Mouse (Mus musculus) natural killer cell, adult 2 months (primary cell): ENCODE measurements around the gene Erfe.

ENCODE experiments used
- DNase-seq, 2 experiments: peaks; one replicate each; pipeline ENCODE4 v3.0.0; 2022; ENCODE audit warnings: low spot score in 2 of 2

Gene Erfe

DNA sequence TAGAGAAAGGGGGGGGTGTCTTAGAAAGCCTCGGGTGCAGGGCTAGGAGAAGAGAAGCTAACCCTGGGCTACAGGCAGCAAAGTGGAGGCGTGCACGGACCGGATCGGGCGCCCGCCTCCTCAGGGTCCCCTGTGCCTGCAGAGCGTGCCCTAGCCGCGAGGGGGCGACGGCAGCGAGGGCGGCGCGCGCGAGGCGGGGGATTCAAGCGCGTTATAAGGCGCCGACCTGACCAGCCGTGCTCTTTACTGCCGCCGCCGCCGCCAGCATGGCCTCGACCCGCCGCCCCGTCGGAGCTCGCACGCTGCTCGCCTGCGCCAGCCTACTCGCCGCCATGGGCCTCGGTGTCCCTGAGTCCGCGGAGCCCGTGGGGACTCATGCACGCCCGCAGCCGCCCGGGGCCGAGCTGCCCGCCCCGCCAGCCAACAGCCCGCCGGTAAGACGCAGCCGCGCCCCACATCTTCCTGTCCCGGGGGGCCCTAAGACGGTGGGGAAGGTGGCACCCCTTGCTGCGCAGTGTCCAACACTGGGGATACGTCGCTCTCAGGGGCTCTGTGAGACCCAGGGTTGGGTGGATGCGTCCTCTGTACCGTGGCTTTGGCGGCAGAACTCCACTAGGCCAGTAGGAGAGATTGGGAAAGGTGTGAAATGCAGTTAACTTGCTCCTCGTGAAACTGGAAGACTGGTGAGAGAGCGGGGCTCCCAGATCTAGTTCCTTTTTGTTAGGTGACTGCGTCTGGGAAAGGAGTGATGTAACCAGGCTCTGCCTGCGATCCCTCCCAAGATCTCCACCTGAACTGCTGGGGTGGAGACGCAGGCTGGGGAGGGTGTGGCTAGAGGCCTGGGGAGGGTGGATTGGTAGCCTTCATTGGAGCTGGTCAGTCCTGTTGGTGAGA lies at the start of gene Erfe:
TSS of gene Erfe (plus strand) at position 216 of the 894 bp plus-strand sequence.
- DNase-seq, result peak; percentile 63 to 74

DNA sequence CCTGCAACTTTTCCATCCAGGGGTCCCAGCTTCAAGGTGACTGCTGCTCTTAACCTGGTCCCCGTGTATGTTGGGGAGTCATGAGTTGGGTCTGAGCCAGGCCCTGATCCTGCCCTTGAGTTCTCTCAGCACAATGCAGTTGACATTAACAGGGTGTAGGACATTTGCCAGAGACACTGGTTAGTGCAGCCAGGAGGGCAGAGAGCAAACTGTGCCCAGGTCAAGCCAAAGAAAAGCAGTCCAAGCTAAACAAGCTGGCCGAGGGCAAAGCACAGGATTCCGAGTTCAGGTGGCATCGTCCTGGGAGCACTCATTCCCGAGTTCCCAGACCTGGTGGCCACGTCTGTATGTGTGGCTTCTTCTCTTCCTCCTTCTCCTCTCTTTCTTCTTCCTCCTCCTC lies 48.6 kb upstream of the Erfe start:
- DNase-seq, result no peak

DNA sequence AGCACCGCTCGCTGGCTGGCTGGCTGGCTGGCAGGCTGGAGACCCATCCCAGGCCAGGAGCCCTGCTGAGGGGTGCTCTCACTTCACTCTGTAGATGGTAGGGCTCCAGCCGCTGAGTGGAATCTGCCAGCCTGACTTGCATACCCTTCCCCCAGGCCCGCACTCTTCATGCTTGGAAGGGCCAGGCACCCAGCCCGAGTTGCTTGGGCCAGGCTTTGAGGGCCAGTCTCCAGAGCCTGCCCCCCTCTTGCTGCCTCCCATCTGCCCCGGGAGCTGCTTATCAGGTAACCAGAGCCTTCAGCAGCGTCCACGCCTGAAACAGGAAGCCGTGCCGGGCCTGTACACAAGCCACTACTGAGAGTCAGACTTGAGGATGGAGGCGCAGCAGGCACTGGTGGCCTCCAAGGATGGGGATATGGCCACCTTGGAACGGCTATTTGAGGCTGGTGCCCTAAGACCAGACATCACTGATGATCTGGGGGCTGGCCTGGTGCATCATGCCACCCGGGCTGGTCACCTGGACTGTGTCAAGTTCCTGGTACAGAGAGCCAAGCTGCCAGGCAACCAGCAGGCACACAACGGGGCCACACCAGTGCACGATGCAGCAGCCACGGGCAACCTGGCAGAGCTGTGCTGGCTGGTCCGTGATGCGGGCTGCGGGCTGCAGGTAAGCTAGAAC lies 44.3 kb upstream of the Erfe start, which contains the start of gene Espnl:
TSS of gene Espnl (plus strand) at position 316 of the 679 bp plus-strand sequence.
- DNase-seq, result no peak

DNA sequence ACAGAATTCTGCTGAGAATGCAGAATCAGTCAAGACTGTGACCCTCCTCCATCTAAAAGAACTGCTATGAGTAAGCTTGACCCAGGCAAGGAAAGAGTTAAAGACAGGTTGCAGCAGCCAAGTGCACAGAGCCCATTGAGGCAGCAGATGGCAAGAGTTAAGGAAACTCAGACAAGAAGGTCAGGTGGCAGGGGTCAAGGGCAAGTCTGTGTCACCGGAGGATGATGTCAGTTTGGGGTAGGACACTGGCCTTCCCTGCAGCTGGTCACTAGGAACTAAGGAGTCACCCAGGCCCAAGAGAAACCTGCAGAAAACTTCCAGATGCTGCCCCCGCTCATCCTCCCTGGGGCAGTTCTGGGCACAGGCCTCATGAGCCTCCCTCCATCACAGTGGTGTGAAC lies 41.6 kb upstream of the Erfe start:
- DNase-seq, result no peak

GRCm38 (mm10) chr1:91325488-91326042 lies 40.7 kb upstream of the Erfe start:
- DNase-seq, result no peak

GRCm38 (mm10) chr1:91332102-91332501 lies 34.1 kb upstream of the Erfe start:
- DNase-seq, result no peak

GRCm38 (mm10) chr1:91333582-91333981 lies 32.6 kb upstream of the Erfe start:
- DNase-seq, result no peak

DNA sequence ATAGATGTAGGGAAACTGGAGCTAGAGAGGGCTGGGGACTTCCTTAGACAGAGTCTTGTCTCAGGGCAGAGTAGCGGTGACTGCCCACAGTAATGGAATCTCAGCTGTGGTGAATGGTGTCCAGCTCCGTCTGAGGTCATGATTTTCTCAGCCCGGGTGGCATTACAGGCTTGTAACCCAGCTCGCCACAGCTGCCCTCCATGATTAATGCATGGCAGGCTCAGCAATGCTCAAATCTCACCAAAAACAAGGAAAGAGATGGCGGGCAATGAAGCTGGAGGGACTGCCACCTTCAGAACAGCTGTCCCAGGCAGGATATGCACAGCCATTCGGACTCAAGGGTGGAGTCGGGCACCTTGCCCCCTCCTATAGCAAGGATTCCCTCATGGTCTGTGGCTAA lies 28.9 kb upstream of the Erfe start:
- DNase-seq, result no peak

DNA sequence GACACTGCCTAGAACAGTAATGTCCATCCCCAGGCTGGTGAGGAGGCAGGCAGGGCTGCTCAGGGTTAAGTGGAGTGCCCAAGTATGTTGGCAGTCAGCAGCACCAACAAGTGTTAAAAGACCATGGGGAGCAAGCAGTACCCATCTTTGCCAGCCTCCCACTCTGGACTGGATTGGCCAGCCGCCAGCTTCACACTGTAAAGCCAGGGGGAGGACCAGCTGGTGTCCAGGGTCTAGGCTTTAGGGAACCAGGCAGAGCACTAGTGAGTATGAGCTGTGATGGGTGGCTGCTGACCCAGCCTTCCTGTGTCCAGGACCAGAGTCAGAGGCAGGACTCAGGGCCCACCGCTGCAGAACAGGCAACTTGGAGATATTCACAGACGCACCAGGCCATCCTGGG lies 22.2 kb upstream of the Erfe start:
- no peak for DNase-seq

- DNase-seq, result no peak
Observed at GRCm38 (mm10) chr1:91344921-91345685, 21.1 kb upstream of the Erfe start.

DNA sequence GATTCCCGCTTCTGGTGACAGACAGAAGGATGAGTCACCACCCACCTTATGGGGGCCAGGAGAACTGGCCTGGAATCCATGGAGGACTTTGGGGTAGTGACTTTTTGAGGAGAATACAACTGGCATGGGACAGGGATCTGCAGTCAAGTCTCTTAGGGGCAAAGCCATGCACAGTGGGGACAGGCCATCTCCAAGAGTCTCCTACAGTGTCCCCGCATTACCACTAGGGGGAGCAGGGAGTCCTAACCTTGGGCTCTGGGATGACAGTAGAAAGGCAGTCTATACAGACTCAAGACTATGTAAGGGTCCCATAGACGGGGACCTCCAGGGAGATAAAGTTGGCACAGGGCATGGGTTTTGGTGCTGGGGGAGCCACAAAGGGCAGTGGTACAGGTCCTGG lies 19.3 kb upstream of the Erfe start:
- DNase-seq, result peak; percentile 56 to 65

DNA sequence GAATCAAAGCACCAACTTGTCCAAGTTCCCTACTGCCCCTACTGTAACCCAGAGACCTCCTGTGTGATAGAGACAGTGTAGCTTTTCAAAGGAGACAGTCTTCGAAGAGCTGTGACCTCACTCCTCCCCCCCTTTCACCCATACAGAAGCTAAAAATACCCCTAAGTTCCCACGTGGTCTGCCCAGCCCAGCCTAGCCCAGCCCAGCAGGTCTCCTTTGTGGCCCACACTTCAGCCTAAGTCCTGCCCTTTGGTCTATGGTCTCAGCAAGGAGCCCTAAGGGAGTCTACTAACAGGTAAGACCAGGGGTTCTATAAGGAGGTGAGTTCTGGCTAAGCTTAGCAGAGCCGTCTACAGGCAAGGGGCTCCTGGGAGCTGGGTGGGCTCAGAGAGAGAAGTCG lies 15.4 kb upstream of the Erfe start, which contains the start of gene Klhl30:
TSS of gene Klhl30 (plus strand) at position 176 of the 400 bp plus-strand sequence.
- DNase-seq, result peak; percentile 54 to 68

DNA sequence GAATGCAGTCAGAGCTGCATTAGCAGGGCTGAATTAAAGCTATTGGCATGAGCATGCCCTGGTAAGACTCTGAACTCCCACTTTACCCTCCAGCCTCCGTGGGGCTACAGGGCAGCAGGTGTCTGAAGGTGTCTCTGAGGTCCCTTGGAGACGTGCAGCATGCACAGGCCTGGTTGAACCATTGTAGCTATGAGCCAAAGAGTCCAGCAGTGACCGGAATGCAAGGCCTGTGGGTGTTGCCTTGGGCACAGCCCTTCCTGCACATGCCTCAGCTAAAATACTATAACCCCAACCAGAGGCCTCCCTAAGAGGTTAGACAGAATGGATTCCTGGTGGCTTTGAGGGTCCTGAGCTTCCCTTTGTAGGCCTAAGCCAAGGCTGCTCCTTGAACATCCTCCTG lies 15.0 kb upstream of the Erfe start:
- DNase-seq, result peak in 1 of 2 experiments; percentile 3

GRCm38 (mm10) chr1:91352277-91352676 lies 14.0 kb upstream of the Erfe start:
- peak; percentile 48 to 68 for DNase-seq

- no peak for DNase-seq
Observed at GRCm38 (mm10) chr1:91356105-91356504, 10.1 kb upstream of the Erfe start.

DNA sequence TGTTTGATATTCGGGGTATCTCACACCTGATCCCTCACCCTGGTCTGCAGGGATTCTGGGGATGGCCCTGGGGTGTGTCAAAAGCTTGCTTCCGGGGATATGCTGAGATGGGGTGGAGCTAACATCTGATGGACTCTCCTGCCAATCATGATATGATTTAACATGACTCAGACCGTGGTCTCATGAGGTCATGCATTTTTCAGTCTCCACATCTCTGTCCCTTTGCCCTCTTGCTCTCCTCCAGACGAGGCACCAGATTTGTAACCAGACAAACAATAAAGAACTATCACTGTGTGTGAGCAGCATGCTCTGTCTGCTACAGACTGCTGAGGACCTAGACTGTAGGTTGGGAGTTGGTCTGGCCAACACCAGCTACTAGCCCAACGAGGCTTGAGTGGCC lies 4.1 kb upstream of the Erfe start:
- no peak for DNase-seq

- DNase-seq, result no peak
Observed at GRCm38 (mm10) chr1:91364822-91365644, 1.2 kb upstream of the Erfe start.

GRCm38 (mm10) chr1:91365816-91366214 lies 415 bp upstream of the Erfe start:
- no peak for DNase-seq

DNA sequence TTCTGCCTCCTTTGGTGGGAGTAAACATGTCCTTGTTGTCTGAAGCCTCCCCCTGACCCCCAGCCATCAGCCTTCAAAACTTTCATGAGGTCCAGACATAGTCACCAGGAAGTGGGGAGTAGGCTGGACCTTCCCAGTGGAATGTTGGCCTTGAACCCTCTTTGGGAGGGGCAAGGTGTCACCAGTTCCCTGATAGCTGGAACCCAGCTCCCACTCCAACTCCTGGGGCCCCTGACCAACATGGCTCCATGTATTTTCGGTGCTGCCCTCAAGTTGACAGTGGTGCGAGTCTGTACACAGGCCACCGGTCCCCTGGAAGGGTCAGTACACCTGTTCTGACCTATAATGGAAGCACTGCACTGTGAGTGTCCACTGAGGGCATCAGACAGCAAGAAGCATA lies 1.1 kb downstream of the Erfe start:
- DNase-seq, result no peak

DNA sequence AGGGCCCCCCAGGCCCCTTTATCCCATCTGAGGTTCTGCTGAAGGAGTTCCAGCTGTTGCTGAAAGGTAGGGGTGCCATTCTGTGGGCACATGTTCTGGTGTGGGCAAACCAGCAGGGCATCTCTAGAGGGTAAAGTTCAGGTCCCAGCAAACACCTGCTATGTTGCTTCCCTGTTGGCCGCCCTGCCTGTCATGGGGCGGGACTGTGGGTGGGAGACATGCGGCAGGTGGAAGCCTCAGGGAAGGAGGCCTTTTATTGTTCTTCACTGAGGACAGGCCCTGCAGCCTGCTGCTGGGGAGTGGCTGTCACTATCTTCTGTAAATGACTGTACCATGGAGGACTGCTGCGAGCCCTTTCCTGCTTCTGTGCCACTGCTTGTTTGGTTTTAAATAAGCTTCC lies 3.2 kb downstream of the Erfe start:
- DNase-seq, result no peak

- DNase-seq, result no peak
Observed at GRCm38 (mm10) chr1:91370055-91370454, 3.8 kb downstream of the Erfe start.
